Mouse (Mus musculus) G1E (cell line): ENCODE measurements around the gene Mybpc3.

ENCODE experiments used
- CTCF ChIP-seq: IDR thresholded peaks from 2 replicates; pipeline ENCODE4 v1.5.1; 2012; ENCODE audit warnings: low read depth, low read length, inconsistent platforms, mixed read lengths
- GATA1 ChIP-seq: IDR thresholded peaks from 2 replicates; pipeline ENCODE4 v1.6.1; 2012; ENCODE audit warnings: borderline replicate concordance, low read length, inconsistent platforms, mixed read lengths
- TAL1 ChIP-seq: conservative IDR thresholded peaks from 2 replicates; pipeline ENCODE4 v1.6.1; 2012; ENCODE audit warnings: low read depth, low read length, inconsistent platforms, mixed read lengths

GRCm38 (mm10) chr2:91077957-91078313, 40.0 kb upstream of the Mybpc3 start:
- no peak for TF ChIP-seq CTCF
- TF ChIP-seq GATA1, result no peak
- no peak for TF ChIP-seq TAL1
